Mouse (Mus musculus) hindbrain, embryonic 14.5 days (tissue): ENCODE measurements around the gene Cyp17a1. TPM values are rescaled to one million over a fixed set of nuclear protein-coding genes. Genes with fewer than 3 reads are reported as not detected.

Source experiments
- ATAC-seq: fragments of 200-750 bp; cut with Nextera tagmentation; 2 replicates; pipeline ENCODE4 v1.8.0; 2017; ENCODE audit warnings: moderate number of reproducible peaks, mild to moderate bottlenecking, moderate TSS enrichment, moderate library complexity; ENCODE audit not compliant: low FRiP score
- DNase-seq: peaks from one replicate; pipeline ENCODE4 v3.0.0-alpha.2; 2015; ENCODE audit warnings: low spot score
- H3K27ac ChIP-seq: fragments of 300-500 bp; sonication (generic); 2 replicates; pipeline ENCODE4 v1.5.1; 2014; ENCODE audit warnings: mild to moderate bottlenecking, moderate library complexity
- H3K27me3 ChIP-seq: fragments of 300-500 bp; sonication (generic); 2 replicates; pipeline ENCODE4 v1.6.1; 2014; ENCODE audit warnings: mild to moderate bottlenecking, low read length, mixed read lengths; ENCODE audit not compliant: control insufficient read depth, insufficient read depth
- H3K36me3 ChIP-seq: fragments of 300-500 bp; sonication (generic); replicated peaks from 2 replicates; pipeline ENCODE4 v1.6.1; 2014; ENCODE audit not compliant: control insufficient read depth, insufficient read depth
- H3K4me1 ChIP-seq: fragments of 300-500 bp; sonication (generic); replicated peaks from 2 replicates; pipeline ENCODE4 v1.6.1; 2014; ENCODE audit warnings: antibody characterized with exemption, low read length, mixed read lengths; ENCODE audit not compliant: control insufficient read depth, insufficient read depth
- H3K4me2 ChIP-seq: fragments of 300-500 bp; sonication (generic); replicated peaks from 2 replicates; pipeline ENCODE4 v1.6.1; 2014; ENCODE audit warnings: mild to moderate bottlenecking, moderate library complexity
- H3K4me3 ChIP-seq: fragments of 300-500 bp; sonication (generic); replicated peaks from 2 replicates; pipeline ENCODE4 v1.5.1; 2014; ENCODE audit warnings: mild to moderate bottlenecking, low read length
- H3K9ac ChIP-seq: fragments of 300-500 bp; sonication (generic); 2 replicates; pipeline ENCODE4 v1.6.1; 2014
- H3K9me3 ChIP-seq: fragments of 300-500 bp; sonication (generic); 2 replicates; pipeline ENCODE4 v1.6.1; 2016; ENCODE audit warnings: low read length; ENCODE audit not compliant: control insufficient read depth
- WGBS: fragments of 180-500 bp; shearing (Covaris S2); extraction: QIAGEN DNeasy Blood & Tissue Kit; methylation state at CpG from one replicate; pipeline ENCODE4 v1.1.7; 2014; 5-methylcytosine and 5-hydroxymethylcytosine counted together
- polyA plus RNA-seq: library from polyadenylated mRNA; unstranded; fragments of >200 nt; fragmentation: Nextera tagmentation; extraction: Ambion mirVana; gene quantifications from 2 replicates; pipeline ENCODE4 v1.2.1, GENCODE M21; 2014

The Cyp17a1 gene
- polyA plus RNA-seq, 1 experiment from 2014 or later = not detected

- Histone ChIP-seq H3K4me3 (no peak overlapping the region), H3K4me2 (no peak overlapping the region), H3K27me3 (no peaks in the 10 kb centered on the region), H3K9me3 (no peaks in the 10 kb centered on the region), H3K27ac (no peak overlapping the region), H3K4me1 (peaks cover 34% of the 10 kb centered on the region), H3K36me3 (peaks cover 20% of the 10 kb centered on the region), H3K9ac (no peak overlapping the region)
- WGBS = 90% methylated on average over 8 of the region's 8 CpGs
- ATAC-seq (no peak), DNase-seq (no peak)
Measured at GRCm38 (mm10) chr19:46617361-46617760, 55.6 kb downstream of the Cyp17a1 start.

Other genes starting within 250 kb of the Cyp17a1 start
- gene Trim8, start 171.5 kb downstream of the Cyp17a1 start, polyA plus RNA-seq = 37.5 and 39.4 TPM in 2 replicates
- 130 and 141 TPM in 2 replicates for gene Arl3, start 100.0 kb downstream of the Cyp17a1 start, polyA plus RNA-seq
- 7.2 and 8.4 TPM in 2 replicates for gene Sfxn2, start 99.8 kb downstream of the Cyp17a1 start, polyA plus RNA-seq
- 29.9 and 31.7 TPM in 2 replicates for gene Wbp1l, start 74.1 kb downstream of the Cyp17a1 start, polyA plus RNA-seq
- 21.2 and 26.6 TPM in 2 replicates for gene Borcs7, start 16.7 kb upstream of the Cyp17a1 start, polyA plus RNA-seq
- gene As3mt, start 34.3 kb upstream of the Cyp17a1 start, polyA plus RNA-seq = 38.6 and 40.1 TPM in 2 replicates
- gene Cnnm2, start 88.4 kb upstream of the Cyp17a1 start, polyA plus RNA-seq = 9.3 and 10.8 TPM in 2 replicates